Comparison of ENCODE assay signal across 9 mouse cellular contexts in genomic region chr3:52644178-52645128, GRCm38 (mm10).
DNase-seq lines count a peak whose midpoint lies in the region; ATAC-seq lines count a peak whose summit lies in the region.
"Had no signal": no experiment of that assay in that cellular context is flagged by ENCODE, and none has a peak within 500 bp of the region (broad histone marks: within the 10 kb centered on the region; RNA-seq: fewer than 3 reads in every experiment).

No protein-coding gene starts in this region.

- H3K27ac ChIP-seq in forebrain, embryonic 13.5 days, result peak overlapping the region; percentile 65
- peak overlapping the region; percentile 25 for H3K27ac ChIP-seq in midbrain, embryonic 12.5 days (replicated peaks)
- H3K27ac ChIP-seq: kidney, postnatal 0 days had no signal

- no peaks in the 10 kb centered on the region for H3K9me3 ChIP-seq in forebrain, embryonic 13.5 days (replicated peaks)
- no peaks in the 10 kb centered on the region for H3K9me3 ChIP-seq in midbrain, embryonic 12.5 days

- H3K36me3 ChIP-seq in forebrain, embryonic 13.5 days (ENCODE audit: poor library complexity, severe bottlenecking), result no peaks in the 10 kb centered on the region
- no peaks in the 10 kb centered on the region for H3K36me3 ChIP-seq in midbrain, embryonic 12.5 days

- ATAC-seq in forebrain, embryonic 13.5 days, result peak; percentile 64; the same call in 1 of the 2 replicates
- peak; percentile 62 for ATAC-seq in midbrain, embryonic 12.5 days (ENCODE audit: low FRiP score, low read depth)
- ATAC-seq in granulocyte monocyte progenitor cell, adult 5-6 weeks (replicated peaks; ENCODE audit: poor library complexity, severe bottlenecking), result no peak

- peaks cover 24% of the 10 kb centered on the region for H3K4me1 ChIP-seq in forebrain, embryonic 13.5 days
- H3K4me1 ChIP-seq in midbrain, embryonic 12.5 days, result peaks cover 27% of the 10 kb centered on the region

- no peaks in the 10 kb centered on the region for H3K27me3 ChIP-seq in forebrain, embryonic 13.5 days
- H3K27me3 ChIP-seq in midbrain, embryonic 12.5 days, result peaks cover 17% of the 10 kb centered on the region

- peak; percentile 31 to 43 for DNase-seq in kidney, postnatal 4 days
- DNase-seq in kidney, adult 11 months, result no peak
- peak; percentile 85 for DNase-seq in brain, adult 2 months (ENCODE audit: low read depth, low spot score)
- DNase-seq in frontal cortex, postnatal 36 days (ENCODE audit: low spot score in 2 of 2), result no peak
- DNase-seq in adrenal gland, postnatal 4 days (ENCODE audit: low spot score in 2 of 2), result no peak

- no peak overlapping the region; the same call in 1 of the 2 replicates for H3K4me2 ChIP-seq in forebrain, embryonic 13.5 days
- H3K4me2 ChIP-seq in midbrain, embryonic 12.5 days (replicated peaks), result 0 out of 2 replicates have a peak overlapping the region, but pooled peaks have one; percentile 2

- no peak overlapping the region; the same call in 1 of the 2 replicates for H3K9ac ChIP-seq in forebrain, embryonic 13.5 days
- no peak overlapping the region; the same call in 1 of the 2 replicates for H3K9ac ChIP-seq in midbrain, embryonic 12.5 days (replicated peaks)

- WGBS in forebrain, embryonic 13.5 days, result 13% methylated on average over 16 of the region's 16 CpGs
- WGBS in midbrain, embryonic 12.5 days, result 15% methylated on average over 16 of the region's 16 CpGs

- H3K4me3 ChIP-seq in forebrain, embryonic 13.5 days, result no peak overlapping the region
- H3K4me3 ChIP-seq in midbrain, embryonic 12.5 days, result no peak overlapping the region

Comparison
In these comparisons a context has a peak if more than half of its experiments do, and no peak if none do; other contexts are left out.
1. DNase-seq: peak in kidney, postnatal 4 days (2 of 2) and brain, adult 2 months (single experiment); none in kidney, adult 11 months (single experiment), frontal cortex, postnatal 36 days (0 of 2) and adrenal gland, postnatal 4 days (0 of 2).